Mouse (Mus musculus) myocyte (in vitro differentiated cells): Measurements from ENCODE around the gene Gm49358. TPM values are rescaled to one million over a fixed set of nuclear protein-coding genes. Genes with fewer than 3 reads are reported as not detected.

ENCODE experiments used
- H3K27me3 ChIP-seq: one replicate; pipeline ENCODE4 v1.6.1; 2011; ENCODE audit not compliant: control insufficient read depth, insufficient read depth, insufficient read length
- H3K36me3 ChIP-seq: one replicate; pipeline ENCODE4 v1.6.1; 2011; ENCODE audit not compliant: control insufficient read depth, insufficient read depth
- H3K4me2 ChIP-seq: one replicate; pipeline ENCODE4 v1.6.1; 2011; ENCODE audit warnings: low read depth, control low read depth
- H3K4me3 ChIP-seq: one replicate; pipeline ENCODE4 v1.5.1; 2011; ENCODE audit warnings: mild to moderate bottlenecking, control low read depth, moderate library complexity
- H3K79me2 ChIP-seq: one replicate; pipeline ENCODE4 v1.6.1; 2011; ENCODE audit not compliant: control insufficient read depth, insufficient read depth
- H3ac ChIP-seq: one replicate; pipeline ENCODE4 v1.6.1; 2011; ENCODE audit not compliant: control insufficient read depth, insufficient read length
- CEBPB ChIP-seq: IDR thresholded peaks from 2 replicates; pipeline ENCODE4 v1.6.1; 2011; ENCODE audit warnings: mild to moderate bottlenecking, moderate library complexity; ENCODE audit not compliant: poor library complexity, insufficient read depth, severe bottlenecking
- E2F4 ChIP-seq: IDR thresholded peaks from one replicate; pipeline ENCODE4 v1.6.1; 2011; ENCODE audit warnings: mild to moderate bottlenecking, control low read depth, moderate library complexity; ENCODE audit not compliant: insufficient read depth
- MAX ChIP-seq: IDR thresholded peaks from one replicate; pipeline ENCODE4 v1.6.1; 2011; ENCODE audit warnings: low read depth, mild to moderate bottlenecking, control low read depth
- MYOD1 ChIP-seq, 3 experiments: IDR thresholded peaks; one replicate each; pipeline ENCODE4 v1.6.1; 2011; ENCODE audit warnings: control low read depth in 2 of 3, low read depth in 2 of 3, mild to moderate bottlenecking in 2 of 3, moderate library complexity in 1 of 3; ENCODE audit not compliant: insufficient read length in 2 of 3, control insufficient read depth in 1 of 3
- MYOG ChIP-seq, 3 experiments: IDR thresholded peaks; one replicate each; pipeline ENCODE4 v1.6.1; 2011; ENCODE audit warnings: control low read depth in 2 of 3, low read depth in 2 of 3, mild to moderate bottlenecking in 2 of 3; ENCODE audit not compliant: insufficient read length in 2 of 3, control insufficient read depth in 1 of 3, insufficient read depth in 1 of 3
- POLR2A ChIP-seq: IDR thresholded peaks from one replicate; pipeline ENCODE4 v1.6.1; 2011; ENCODE audit warnings: low read depth, mild to moderate bottlenecking, control low read depth, moderate library complexity; ENCODE audit not compliant: insufficient read length
- POLR2AphosphoS2 ChIP-seq: IDR thresholded peaks from one replicate; pipeline ENCODE4 v1.6.1; 2011; ENCODE audit warnings: low read depth, control low read depth; ENCODE audit not compliant: insufficient read length
- REST ChIP-seq: IDR thresholded peaks from one replicate; pipeline ENCODE4 v1.6.1; 2011; ENCODE audit warnings: mild to moderate bottlenecking, control low read depth, moderate library complexity; ENCODE audit not compliant: insufficient read depth, insufficient read length
- SRF ChIP-seq: IDR thresholded peaks from one replicate; pipeline ENCODE4 v1.6.1; 2011; ENCODE audit warnings: low read depth; ENCODE audit not compliant: control insufficient read depth, insufficient read length
- TCF12 ChIP-seq: IDR thresholded peaks from one replicate; pipeline ENCODE4 v1.6.1; 2011; ENCODE audit warnings: mild to moderate bottlenecking, control low read depth; ENCODE audit not compliant: poor library complexity, insufficient read depth, severe bottlenecking
- TCF3 ChIP-seq: IDR thresholded peaks from one replicate; pipeline ENCODE4 v1.6.1; 2011; ENCODE audit warnings: low read depth, control low read depth; ENCODE audit not compliant: insufficient read length
- USF1 ChIP-seq: IDR thresholded peaks from one replicate; pipeline ENCODE4 v1.6.1; 2011; ENCODE audit warnings: low read depth, mild to moderate bottlenecking, control low read depth, moderate library complexity
- polyA plus RNA-seq: library from polyadenylated mRNA; unstranded; fragments of >200 nt; fragmentation: generic; extraction: Trizol; gene quantifications from one replicate; pipeline ENCODE4 v1.2.1, GENCODE M21; 2012; ENCODE audit warnings: missing spikeins

Gm49358 gene
- polyA plus RNA-seq, 1 experiment = not detected

DNA sequence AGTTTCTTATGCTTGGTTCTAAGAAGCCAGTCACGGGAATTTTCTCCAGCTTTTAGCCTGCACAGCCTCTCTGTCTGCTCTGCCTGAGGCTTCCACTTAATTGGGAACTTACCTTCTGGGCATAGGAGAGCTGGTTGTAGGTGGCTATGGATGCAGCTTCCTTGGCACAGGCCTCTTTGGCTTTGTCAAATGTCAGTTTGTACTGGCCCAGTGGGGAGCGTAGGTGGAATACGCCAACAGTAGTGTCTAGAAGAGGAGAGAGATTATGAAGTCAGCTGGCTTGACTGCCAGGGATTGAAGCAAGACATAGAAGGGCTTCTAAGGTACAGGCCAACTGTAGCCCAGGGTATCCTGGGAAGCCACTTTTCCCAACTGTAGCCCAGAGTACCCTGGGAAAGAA lies 89.7 kb downstream of the Gm49358 start:
- Histone ChIP-seq H3K79me2 (no peaks in the 10 kb centered on the region), H3K27me3 (no peaks in the 10 kb centered on the region), H3ac (no peak overlapping the region), H3K4me3 (no peak overlapping the region), H3K36me3 (no peaks in the 10 kb centered on the region), H3K4me2 (no peak overlapping the region)
- TF ChIP-seq SRF = no peak
- TF ChIP-seq MYOD1 (IDR thresholded peaks at IDR 0.05; ENCODE audit: control insufficient read depth in 1 of 3, insufficient read length in 2 of 3, low read depth in 2 of 3) = no peak
- no peak for TF ChIP-seq USF1
- TF ChIP-seq CEBPB = no peak
- TF ChIP-seq POLR2A = no peak
- TF ChIP-seq POLR2AphosphoS2 = no peak
- TF ChIP-seq TCF3 = no peak
- no peak for TF ChIP-seq E2F4
- TF ChIP-seq MAX = no peak
- no peak for TF ChIP-seq MYOG (IDR thresholded peaks at IDR 0.05; ENCODE audit: control insufficient read depth in 1 of 3, insufficient read depth in 1 of 3, insufficient read length in 2 of 3, low read depth in 2 of 3)
- no peak for TF ChIP-seq TCF12
- TF ChIP-seq REST = no peak

DNA sequence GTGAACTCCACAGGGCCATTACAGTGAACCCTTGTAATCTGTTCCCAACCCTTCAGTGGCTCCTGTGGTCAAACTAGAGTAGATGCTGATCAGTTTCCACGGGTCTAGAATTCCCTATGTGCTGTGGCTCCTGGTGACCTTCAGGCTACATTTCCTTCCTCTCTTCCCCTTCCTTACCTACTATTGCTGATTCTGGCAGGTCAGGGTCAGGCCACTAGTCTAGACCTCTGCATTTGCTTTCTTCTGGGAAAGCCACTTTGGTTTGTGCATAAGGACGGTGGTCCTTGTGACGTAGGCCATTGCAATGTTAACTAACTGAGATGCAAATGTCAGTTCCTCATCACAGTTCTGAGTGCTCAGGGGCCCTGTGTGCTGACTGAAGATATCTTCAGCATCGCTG lies 96.6 kb downstream of the Gm49358 start:
- H3K27me3 ChIP-seq = no peaks in the 10 kb centered on the region
- no peaks in the 10 kb centered on the region for H3K36me3 ChIP-seq
- no peak overlapping the region for H3ac ChIP-seq
- no peak overlapping the region for H3K4me3 ChIP-seq
- TF ChIP-seq TCF3 = no peak
- no peak for TF ChIP-seq POLR2AphosphoS2
- no peak for TF ChIP-seq TCF12
- no peak for TF ChIP-seq CEBPB
- TF ChIP-seq MYOD1 (IDR thresholded peaks at IDR 0.05; ENCODE audit: control insufficient read depth in 1 of 3, insufficient read length in 2 of 3, low read depth in 2 of 3) = no peak
- no peak for TF ChIP-seq MAX
- no peak for TF ChIP-seq MYOG (IDR thresholded peaks at IDR 0.05; ENCODE audit: control insufficient read depth in 1 of 3, insufficient read depth in 1 of 3, insufficient read length in 2 of 3, low read depth in 2 of 3)
- no peak for TF ChIP-seq USF1
- TF ChIP-seq POLR2A = no peak
- TF ChIP-seq REST = no peak
- TF ChIP-seq SRF = no peak
- TF ChIP-seq E2F4 = no peak
- no peaks in the 10 kb centered on the region for H3K79me2 ChIP-seq
- no peak overlapping the region for H3K4me2 ChIP-seq

DNA sequence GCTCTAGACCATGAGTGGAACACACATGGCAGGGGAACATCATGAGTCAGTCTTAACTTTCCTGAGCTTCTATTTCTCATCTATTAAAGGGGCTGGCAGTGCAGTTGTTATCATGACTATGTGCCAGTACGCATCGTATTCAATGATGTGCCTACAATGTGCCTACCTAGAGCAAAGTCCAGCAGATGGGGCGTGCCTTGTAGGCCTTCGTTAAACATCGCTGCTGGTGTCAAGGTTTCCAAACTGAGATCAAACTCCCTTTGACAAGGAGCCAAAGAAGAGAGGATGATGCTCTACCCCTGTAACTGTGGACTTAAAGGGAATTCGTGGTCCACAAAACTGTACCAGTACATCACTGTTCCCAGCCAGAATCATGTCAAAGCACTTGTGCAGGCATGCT lies 98.7 kb downstream of the Gm49358 start:
- no peak for TF ChIP-seq USF1
- TF ChIP-seq SRF = no peak
- TF ChIP-seq POLR2A = no peak
- TF ChIP-seq MYOG (IDR thresholded peaks at IDR 0.05; ENCODE audit: control insufficient read depth in 1 of 3, insufficient read depth in 1 of 3, insufficient read length in 2 of 3, low read depth in 2 of 3) = no peak
- no peak for TF ChIP-seq TCF3
- TF ChIP-seq REST = no peak
- TF ChIP-seq CEBPB = no peak
- TF ChIP-seq TCF12 = no peak
- no peak for TF ChIP-seq E2F4
- TF ChIP-seq POLR2AphosphoS2 = no peak
- no peak for TF ChIP-seq MAX
- TF ChIP-seq MYOD1 (IDR thresholded peaks at IDR 0.05; ENCODE audit: control insufficient read depth in 1 of 3, insufficient read length in 2 of 3, low read depth in 2 of 3) = no peak
- Histone ChIP-seq H3K27me3 (no peaks in the 10 kb centered on the region), H3K36me3 (no peaks in the 10 kb centered on the region), H3K79me2 (no peaks in the 10 kb centered on the region), H3K4me3 (no peak overlapping the region), H3ac (no peak overlapping the region), H3K4me2 (no peak overlapping the region)

DNA sequence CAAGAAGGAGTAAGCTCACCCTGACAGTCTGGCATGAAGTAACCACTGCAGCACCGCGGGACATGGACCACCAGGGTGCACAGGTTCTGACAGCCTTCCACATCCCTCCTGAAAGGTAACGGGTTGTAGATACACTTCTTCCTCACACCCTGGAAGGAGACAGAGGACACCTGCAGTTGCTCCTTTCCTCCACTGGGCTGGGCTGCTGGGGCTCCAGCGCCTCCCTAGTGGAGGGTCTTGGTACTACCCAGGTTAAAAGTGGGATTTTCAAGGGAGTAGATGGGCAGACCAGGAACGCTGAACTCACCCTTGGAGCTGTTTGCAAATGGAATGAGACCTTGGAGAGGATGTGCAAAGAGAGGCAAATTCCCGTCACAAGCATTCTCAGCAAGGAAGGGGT lies 99.7 kb downstream of the Gm49358 start:
- TF ChIP-seq TCF3 = no peak
- TF ChIP-seq TCF12 = no peak
- no peak for TF ChIP-seq MYOD1 (IDR thresholded peaks at IDR 0.05; ENCODE audit: control insufficient read depth in 1 of 3, insufficient read length in 2 of 3, low read depth in 2 of 3)
- H3K36me3 ChIP-seq = no peaks in the 10 kb centered on the region
- H3K79me2 ChIP-seq = no peaks in the 10 kb centered on the region
- no peak overlapping the region for H3ac ChIP-seq
- no peak overlapping the region for H3K4me3 ChIP-seq
- no peak overlapping the region for H3K4me2 ChIP-seq
- H3K27me3 ChIP-seq = no peaks in the 10 kb centered on the region

DNA sequence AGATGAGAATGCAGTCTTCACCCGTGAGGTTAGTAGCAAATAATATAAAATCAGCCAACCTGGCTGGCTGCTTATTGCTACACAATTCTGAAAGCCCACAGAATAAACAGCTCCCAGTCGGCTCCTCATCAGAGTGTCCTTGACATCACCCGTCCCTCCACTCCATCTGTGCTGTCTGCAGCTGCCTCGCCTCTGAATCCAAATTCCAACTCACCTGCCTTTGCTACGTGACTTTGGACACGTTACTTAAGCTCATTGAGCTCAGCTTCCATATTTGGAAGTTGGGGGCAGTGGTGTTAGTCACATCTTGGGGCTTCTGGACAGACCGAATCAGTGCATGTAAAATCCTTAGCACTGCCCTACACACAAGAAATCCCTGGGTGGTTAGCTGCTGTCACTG lies 108.3 kb downstream of the Gm49358 start:
- Histone ChIP-seq H3K36me3 (no peaks in the 10 kb centered on the region), H3K27me3 (no peaks in the 10 kb centered on the region), H3K4me3 (no peak overlapping the region), H3ac (no peak overlapping the region), H3K79me2 (no peaks in the 10 kb centered on the region), H3K4me2 (peak overlapping the region; percentile 13)
- TF ChIP-seq CEBPB (no peak), REST (no peak), POLR2A (no peak), TCF12 (no peak), E2F4 (no peak), USF1 (no peak), MAX (no peak), POLR2AphosphoS2 (no peak), MYOD1 (IDR thresholded peaks at IDR 0.05; ENCODE audit: control insufficient read depth in 1 of 3, insufficient read length in 2 of 3, low read depth in 2 of 3) (no peak), SRF (no peak), MYOG (IDR thresholded peaks at IDR 0.05; ENCODE audit: control insufficient read depth in 1 of 3, insufficient read depth in 1 of 3, insufficient read length in 2 of 3, low read depth in 2 of 3) (no peak)
